Mouse (Mus musculus): ENCODE results near the gene Ppp4c.

Ppp4c gene

DNA sequence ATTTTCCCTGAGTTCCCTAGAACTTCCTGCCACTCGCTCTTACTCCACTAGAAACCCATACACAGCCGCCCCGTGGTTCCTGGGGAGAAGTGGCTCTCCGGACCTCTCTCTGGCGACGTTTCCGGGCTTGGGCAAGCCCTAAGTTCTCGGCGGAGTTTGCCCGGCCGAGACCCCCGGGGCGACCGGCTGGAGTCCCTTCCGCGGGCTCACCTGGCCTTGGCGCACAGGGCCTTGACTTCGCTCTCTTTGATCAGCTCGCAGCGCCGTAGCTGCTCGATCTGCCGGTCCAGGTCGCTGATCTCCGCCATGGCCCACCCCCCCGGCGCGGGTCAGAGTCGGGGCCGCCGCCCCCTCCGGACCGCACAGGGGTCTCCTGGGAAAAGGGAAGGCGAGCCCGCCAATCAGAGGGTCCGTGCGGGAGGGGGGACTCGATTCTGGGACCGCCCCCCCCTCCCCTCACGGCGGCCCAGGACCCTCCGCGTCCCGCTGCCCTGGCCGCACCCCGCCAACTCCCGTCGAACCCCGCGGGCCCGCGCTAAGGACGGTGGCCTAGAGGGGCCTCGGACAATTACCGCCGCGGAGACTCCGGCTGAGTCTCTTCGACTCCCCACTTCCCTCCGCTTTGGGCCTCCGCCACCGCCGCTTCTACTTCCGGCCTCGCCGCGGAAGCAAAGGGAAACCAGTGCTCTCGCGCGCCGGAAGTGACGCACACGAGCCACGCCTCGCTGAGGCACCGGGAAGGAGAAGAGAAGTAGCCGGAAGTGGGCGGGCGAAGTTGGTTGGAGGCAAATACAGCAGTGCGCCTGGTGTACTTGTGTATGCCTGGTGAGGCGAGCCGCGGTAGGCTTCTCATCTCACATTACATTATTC is at the start of gene Ppp4c:
Gene Ppp4c, minus strand, starts transcription at position 646 of the 870 bp plus-strand sequence.
- peak; percentile 96 for DNase-seq

- no peak for DNase-seq
Observed at GRCm38 (mm10) chr7:126833294-126833693, 41.0 kb upstream of the Ppp4c start.

- peak; percentile 83 for DNase-seq
Observed at GRCm38 (mm10) chr7:126832036-126832598, 39.8 kb upstream of the Ppp4c start.

DNA sequence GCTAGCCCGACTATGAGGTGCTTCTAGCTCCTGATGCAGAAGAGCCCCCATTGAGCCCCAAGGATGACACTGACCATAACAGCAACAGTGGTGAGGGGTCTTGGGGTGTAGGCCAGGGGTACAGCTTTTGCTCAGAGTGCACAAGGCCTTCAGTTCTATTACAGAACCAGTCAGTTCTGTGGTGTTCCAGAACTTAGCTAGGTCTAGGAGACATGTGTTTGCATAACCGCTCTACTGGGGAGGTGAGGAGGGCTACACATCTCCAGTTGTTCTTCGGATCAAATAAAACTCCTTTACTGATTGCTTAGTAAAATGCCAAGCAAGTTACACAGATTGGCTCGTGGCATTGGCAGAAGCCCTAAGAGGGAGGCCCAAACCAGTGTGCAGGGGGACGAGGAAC is 39.2 kb upstream of the Ppp4c start, which contains the start of gene 4930451I11Rik:
Gene 4930451I11Rik, minus strand, starts transcription at position 101 of the 400 bp plus-strand sequence.
- no peak for DNase-seq

DNA sequence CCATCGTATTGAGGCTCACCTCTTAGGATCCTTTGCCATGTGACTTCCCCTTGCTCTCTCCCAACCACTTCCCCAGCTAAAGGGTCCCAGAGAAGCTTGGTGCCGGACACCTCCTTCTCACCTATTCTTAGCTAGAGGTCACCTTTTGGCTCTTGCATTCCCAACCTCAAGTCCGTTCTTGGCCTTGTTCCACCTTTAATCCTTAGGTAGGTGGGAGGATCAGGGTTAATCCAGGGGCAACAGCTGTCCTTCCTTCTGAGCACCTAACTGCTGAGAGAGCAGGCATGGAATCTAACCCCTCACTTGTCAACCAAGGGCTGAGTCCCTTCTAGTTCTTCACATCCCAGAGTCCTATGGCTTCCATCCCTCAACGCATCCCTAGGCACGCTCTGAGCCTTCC is 33.7 kb upstream of the Ppp4c start:
- no peak for DNase-seq

DNA sequence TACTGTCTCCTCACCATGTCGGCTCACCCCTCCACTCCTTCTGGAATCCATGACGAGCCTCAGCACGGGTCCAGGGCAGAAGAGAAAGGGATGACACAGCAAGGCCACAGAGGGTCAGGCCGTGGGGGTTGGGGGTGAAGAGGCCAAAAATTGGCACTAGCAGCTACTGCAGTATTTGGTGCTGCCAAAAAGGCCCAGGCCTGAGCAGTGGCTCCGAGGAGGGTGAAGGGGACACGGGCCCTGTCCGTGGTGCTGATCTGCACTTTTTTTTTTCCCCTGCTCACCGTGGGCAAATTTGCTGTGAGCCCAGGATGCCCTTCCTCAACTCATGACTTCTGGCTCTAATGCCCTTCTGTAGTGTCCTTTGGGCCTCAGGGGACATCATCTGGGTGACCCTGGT is 33.1 kb upstream of the Ppp4c start:
- no peak for DNase-seq

DNA sequence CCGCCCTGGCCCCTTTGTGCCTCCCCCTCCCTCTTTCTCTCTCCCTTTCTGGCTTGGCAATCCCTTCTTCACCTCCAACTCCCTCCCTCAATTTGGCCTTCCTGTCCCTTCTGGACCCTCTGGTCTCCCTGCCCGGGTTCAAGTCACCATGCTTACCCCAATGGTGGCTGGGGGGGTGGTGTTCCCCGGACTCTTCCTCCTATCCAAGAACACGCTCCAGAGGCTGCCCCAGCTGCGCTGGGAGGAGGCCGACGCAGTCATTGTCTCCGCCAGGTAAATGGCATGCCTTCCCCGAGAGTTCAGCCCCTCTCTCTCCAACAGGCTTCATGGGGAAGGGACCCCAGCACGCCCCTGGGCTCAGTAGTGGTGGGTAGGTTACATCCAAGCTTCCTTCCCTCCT is 31.6 kb upstream of the Ppp4c start:
- DNase-seq = no peak

GRCm38 (mm10) chr7:126823202-126823711 is 31.0 kb upstream of the Ppp4c start:
- no peak for DNase-seq

GRCm38 (mm10) chr7:126822741-126823140 is 30.4 kb upstream of the Ppp4c start:
- DNase-seq = no peak

- peak; percentile 80 for DNase-seq
Observed at GRCm38 (mm10) chr7:126821835-126822511, 29.7 kb upstream of the Ppp4c start.

- no peak for DNase-seq
Observed at GRCm38 (mm10) chr7:126818818-126819217, 26.5 kb upstream of the Ppp4c start.

GRCm38 (mm10) chr7:126817595-126817994 is 25.3 kb upstream of the Ppp4c start:
- DNase-seq = no peak

DNA sequence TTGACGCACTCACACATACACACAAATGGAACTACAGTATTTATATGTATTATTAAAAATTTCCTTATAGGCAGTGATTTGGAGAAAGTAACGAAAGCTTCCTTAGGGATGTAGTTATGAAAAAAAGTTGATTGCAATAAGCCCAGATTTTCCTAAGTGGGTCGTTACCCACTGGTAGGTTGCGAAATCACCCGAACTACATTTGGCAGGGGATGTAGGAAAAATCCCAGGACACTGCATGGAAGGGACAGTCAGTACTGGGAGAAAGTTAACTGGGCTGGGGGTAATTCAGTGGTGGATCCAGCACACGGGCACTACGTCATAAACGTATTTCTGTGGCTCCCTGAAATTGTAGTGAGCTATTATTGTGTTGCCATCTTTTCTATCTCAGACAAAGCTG is 24.2 kb upstream of the Ppp4c start:
- DNase-seq = no peak

DNA sequence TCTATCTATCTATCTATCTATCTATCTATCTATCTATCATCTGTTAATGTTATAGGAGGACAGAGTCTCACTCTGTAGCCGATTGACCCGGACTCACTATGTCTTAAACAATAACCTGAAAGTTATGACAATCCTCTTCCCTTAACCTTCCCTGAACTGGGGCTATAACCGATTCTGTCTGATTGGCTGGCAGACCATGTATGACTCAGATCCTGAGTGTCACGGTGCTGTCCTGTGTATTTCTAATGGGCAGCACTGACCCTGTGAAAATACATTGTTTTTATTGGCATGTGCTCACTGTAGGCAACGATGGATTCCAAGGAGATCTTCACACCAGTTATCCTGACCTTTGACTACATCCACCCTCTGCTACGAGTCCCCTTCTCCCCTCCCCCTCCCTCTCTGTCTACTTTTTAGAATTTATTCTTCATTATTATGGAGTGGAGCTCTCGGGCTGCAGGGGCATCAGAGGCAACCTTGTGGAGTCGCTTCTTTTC is 23.5 kb upstream of the Ppp4c start:
- no peak for DNase-seq

- no peak for DNase-seq
Observed at GRCm38 (mm10) chr7:126809723-126810369, 17.6 kb upstream of the Ppp4c start.

GRCm38 (mm10) chr7:126808703-126809455 is 16.6 kb upstream of the Ppp4c start:
- peak; percentile 54 for DNase-seq

- DNase-seq = no peak
Observed at GRCm38 (mm10) chr7:126807405-126807804, 15.1 kb upstream of the Ppp4c start.

- no peak for DNase-seq
Observed at GRCm38 (mm10) chr7:126806956-126807355, 14.7 kb upstream of the Ppp4c start.

GRCm38 (mm10) chr7:126803751-126804150 is 11.5 kb upstream of the Ppp4c start:
- DNase-seq = no peak

- DNase-seq = no peak
Observed at GRCm38 (mm10) chr7:126803181-126803580, 10.9 kb upstream of the Ppp4c start.

DNA sequence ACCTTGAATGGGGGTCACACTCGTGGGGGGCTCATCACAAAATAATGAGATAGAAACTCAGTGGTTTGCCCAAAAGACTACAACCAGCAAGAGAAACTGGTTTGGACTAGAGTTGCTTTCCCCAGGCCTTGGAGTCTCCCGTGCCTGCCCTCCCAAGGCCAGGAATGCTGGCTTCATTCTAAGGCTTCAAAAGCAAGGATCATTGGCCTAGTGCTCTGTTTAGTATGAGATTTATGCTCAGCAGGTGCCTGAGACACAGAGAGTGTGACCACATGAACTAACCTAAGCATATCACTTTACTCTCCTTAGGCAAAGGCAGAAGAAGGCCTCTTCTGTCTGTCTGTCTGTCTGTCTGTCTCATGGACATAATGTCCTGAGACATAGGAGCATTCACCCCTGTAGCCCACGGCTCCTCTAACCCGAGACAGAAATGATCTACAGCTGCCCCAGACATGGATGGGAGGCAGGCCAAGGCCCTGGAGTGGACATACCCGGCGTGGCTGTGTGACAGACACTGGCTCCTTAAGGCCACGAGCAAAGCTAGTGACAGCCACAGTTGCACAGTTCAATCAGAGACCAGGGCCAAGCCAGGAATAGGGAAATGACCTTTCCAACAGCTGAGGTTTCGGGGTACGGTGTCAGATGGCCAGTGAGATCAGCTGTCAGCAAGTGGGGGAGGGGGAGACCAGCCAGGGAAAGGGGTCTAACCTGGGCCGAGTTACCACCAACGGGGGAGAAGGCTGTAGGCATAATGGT is 10.0 kb upstream of the Ppp4c start:
- DNase-seq = no peak
